Mouse (Mus musculus): Measurements from ENCODE around the gene Palm2.

DNA sequence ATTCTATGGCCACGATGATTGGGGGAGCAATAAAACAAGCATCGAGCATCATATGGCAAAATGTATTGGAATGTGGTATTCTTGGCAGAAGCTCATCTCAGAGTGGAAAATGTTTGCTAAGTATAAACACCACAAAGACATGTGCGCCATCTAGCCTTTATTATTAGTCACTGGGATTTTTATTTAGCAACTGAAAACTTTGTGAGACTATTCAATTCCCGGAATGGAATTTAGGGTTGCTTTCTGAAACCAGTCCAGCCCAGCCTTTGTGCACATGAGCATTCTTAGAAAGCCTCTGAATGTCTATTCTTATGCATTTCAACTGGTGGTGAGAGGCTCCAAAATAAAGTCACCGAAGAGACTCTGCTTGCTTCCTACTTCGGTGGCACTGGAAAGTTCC lies 55.8 kb downstream of the Palm2 start:
- TF ChIP-seq CTCF (IDR thresholded peaks at IDR 0.05; ENCODE audit: low read depth, low read length), result no peak
- no peak for TF ChIP-seq POLR2A (IDR thresholded peaks at IDR 0.05; ENCODE audit: borderline replicate concordance, low read depth, low read length)
